Mouse (Mus musculus): ENCODE measurements around the gene Usp6nl. TPM values are rescaled to one million over a fixed set of nuclear protein-coding genes. Genes with fewer than 3 reads are reported as not detected.

The Usp6nl gene
- polyA plus RNA-seq, 1 experiment from 2014 or later = 8.5 TPM

DNA sequence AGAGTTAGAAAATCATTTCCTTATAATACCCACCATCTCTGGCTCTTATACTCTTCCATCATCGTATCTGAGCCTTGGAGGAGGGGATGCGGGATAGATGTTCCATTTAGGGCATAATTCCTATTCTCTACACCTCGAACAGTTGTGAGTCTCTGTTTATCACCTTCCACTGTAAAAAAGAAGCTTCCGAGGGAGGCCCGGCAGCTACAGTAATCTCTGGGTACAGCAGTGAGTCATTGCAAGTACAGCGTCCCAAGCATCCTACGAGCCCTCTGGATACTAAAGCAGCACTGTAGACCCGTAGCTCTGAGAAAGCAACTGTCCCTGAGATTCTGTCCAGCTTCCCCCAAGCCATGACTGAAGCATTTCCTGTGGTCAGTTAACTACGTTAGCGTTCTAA lies 78.6 kb downstream of the Usp6nl start:
- Histone ChIP-seq H3K4me3 (ENCODE audit: low read depth, low read length) (no peak overlapping the region), H3K27me3 (replicated peaks; ENCODE audit: control insufficient read depth, insufficient read depth, low read length) (no peaks in the 10 kb centered on the region), H3K36me3 (ENCODE audit: control insufficient read depth, insufficient read depth, low read length) (no peaks in the 10 kb centered on the region), H3K9me3 (ENCODE audit: control insufficient read depth, low read length) (no peaks in the 10 kb centered on the region), H3K9ac (ENCODE audit: low read depth, low read length) (no peak overlapping the region), H3K4me1 (ENCODE audit: control insufficient read depth, insufficient read depth, low read length) (0 out of 2 replicates have a peak, but pooled peaks cover 3% of the 10 kb centered on the region), H3K4me2 (ENCODE audit: low read depth, low read length) (no peak overlapping the region), H3K27ac (replicated peaks; ENCODE audit: low read depth, low read length) (no peak overlapping the region)
- ATAC-seq (ENCODE audit: low read depth) (no peak), DNase-seq (ENCODE audit: low spot score) (no peak)
- 88% methylated on average over 10 of the region's 10 CpGs for WGBS

DNA sequence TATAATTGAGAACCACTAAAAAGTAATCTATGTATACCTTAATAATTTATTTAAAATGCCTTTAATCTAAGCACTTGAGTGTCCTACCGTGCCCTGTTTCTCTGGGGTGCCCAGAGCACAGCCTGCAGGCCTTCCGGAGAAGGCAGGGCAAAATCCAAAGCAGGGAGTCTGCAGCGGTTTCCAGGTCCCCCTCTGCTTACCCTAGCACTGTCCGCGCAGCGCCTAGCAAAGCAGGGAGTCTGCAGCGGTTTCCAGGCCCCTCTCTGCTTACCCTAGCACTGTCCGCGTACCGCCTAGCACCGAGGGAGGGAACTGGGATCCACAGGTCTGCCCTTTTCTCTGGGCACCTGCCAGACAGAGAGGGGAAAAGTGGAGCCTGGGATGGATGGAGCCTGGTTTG lies 80.9 kb downstream of the Usp6nl start:
- H3K27ac ChIP-seq (replicated peaks; ENCODE audit: low read depth, low read length) = no peak overlapping the region

DNA sequence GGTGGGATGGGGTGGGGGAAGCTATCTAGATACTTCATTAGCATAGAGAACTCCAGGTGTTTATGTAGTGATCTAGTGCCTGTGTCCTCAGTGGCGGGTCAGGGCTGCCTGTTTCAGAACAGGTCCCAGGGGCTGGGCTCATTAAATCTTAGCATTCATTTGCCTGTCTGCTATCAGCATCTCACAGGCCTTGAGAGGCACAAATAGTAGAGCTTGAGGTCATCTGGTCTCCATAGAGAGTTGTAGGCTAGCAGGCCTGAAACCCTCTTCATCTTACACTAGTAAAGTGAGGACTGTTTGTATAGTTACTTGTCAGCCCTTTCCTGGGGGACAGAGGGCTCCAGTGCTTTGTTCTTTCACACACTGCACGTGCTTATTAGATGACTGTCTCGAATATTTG lies 81.5 kb downstream of the Usp6nl start:
- no peaks in the 10 kb centered on the region for H3K9me3 ChIP-seq (ENCODE audit: control insufficient read depth, low read length)
- H3K27ac ChIP-seq (replicated peaks; ENCODE audit: low read depth, low read length) = no peak overlapping the region
- no peaks in the 10 kb centered on the region for H3K27me3 ChIP-seq (replicated peaks; ENCODE audit: control insufficient read depth, insufficient read depth, low read length)
- no peak overlapping the region for H3K4me2 ChIP-seq (ENCODE audit: low read depth, low read length)
- H3K9ac ChIP-seq (ENCODE audit: low read depth, low read length) = 0 out of 2 replicates have a peak overlapping the region, but pooled peaks have one; percentile 25
- DNase-seq (ENCODE audit: low spot score) (no peak), ATAC-seq (ENCODE audit: low read depth) (no peak)
- no peak overlapping the region for H3K4me3 ChIP-seq (ENCODE audit: low read depth, low read length)
- H3K4me1 ChIP-seq (ENCODE audit: control insufficient read depth, insufficient read depth, low read length) = 0 out of 2 replicates have a peak, but pooled peaks cover 3% of the 10 kb centered on the region
- WGBS = 58% methylated on average over 3 of the region's 3 CpGs
- H3K36me3 ChIP-seq (ENCODE audit: control insufficient read depth, insufficient read depth, low read length) = 0 out of 2 replicates have a peak, but pooled peaks cover 2% of the 10 kb centered on the region

More for the DNA sequence above, 80.9 kb downstream of the Usp6nl start:
- ATAC-seq (ENCODE audit: low read depth) (peak; percentile 69), DNase-seq (ENCODE audit: low spot score) (peak; percentile 55)
- H3K4me2 ChIP-seq (ENCODE audit: low read depth, low read length) = no peak overlapping the region
- H3K9me3 ChIP-seq (ENCODE audit: control insufficient read depth, low read length) = no peaks in the 10 kb centered on the region
- H3K9ac ChIP-seq (ENCODE audit: low read depth, low read length) = no peak overlapping the region
- H3K36me3 ChIP-seq (ENCODE audit: control insufficient read depth, insufficient read depth, low read length) = no peaks in the 10 kb centered on the region
- H3K4me1 ChIP-seq (ENCODE audit: control insufficient read depth, insufficient read depth, low read length) = 0 out of 2 replicates have a peak, but pooled peaks cover 3% of the 10 kb centered on the region
- no peaks in the 10 kb centered on the region for H3K27me3 ChIP-seq (replicated peaks; ENCODE audit: control insufficient read depth, insufficient read depth, low read length)
- no peak overlapping the region for H3K4me3 ChIP-seq (ENCODE audit: low read depth, low read length)
- WGBS = 18% methylated on average over 11 of the region's 11 CpGs

DNA sequence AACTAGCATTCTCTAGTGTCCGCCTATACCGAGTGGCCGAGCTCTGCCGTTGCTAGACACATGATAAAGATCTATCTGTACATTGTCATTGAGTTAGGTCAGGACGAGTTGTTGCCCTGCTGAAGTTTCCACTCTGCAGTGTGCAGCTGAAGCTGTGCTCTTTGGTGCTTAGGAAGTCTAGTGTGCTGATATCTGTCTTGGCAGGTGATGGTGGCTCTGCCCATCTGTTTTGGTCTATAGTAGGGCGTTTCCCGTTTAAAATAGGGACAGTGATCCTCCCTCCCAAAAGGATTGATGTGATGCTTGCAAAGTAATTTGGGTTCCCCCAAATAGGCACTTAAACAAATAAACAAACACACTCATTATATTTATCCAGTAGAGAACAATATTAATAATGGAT lies 82.2 kb downstream of the Usp6nl start:
- Histone ChIP-seq H3K9me3 (ENCODE audit: control insufficient read depth, low read length) (no peaks in the 10 kb centered on the region), H3K36me3 (ENCODE audit: control insufficient read depth, insufficient read depth, low read length) (peaks cover 6% of the 10 kb centered on the region; the same call in 1 of the 2 replicates), H3K9ac (ENCODE audit: low read depth, low read length) (no peak overlapping the region), H3K4me3 (ENCODE audit: low read depth, low read length) (no peak overlapping the region), H3K27ac (replicated peaks; ENCODE audit: low read depth, low read length) (no peak overlapping the region), H3K4me1 (ENCODE audit: control insufficient read depth, insufficient read depth, low read length) (0 out of 2 replicates have a peak, but pooled peaks cover 3% of the 10 kb centered on the region), H3K27me3 (replicated peaks; ENCODE audit: control insufficient read depth, insufficient read depth, low read length) (no peaks in the 10 kb centered on the region), H3K4me2 (ENCODE audit: low read depth, low read length) (no peak overlapping the region)
- ATAC-seq (ENCODE audit: low read depth) = no peak
- 75% methylated on average over 7 of the region's 7 CpGs for WGBS
- no peak for DNase-seq (ENCODE audit: low spot score)

GRCm38 (mm10) chr2:6405059-6406033 lies 82.9 kb downstream of the Usp6nl start:
- Histone ChIP-seq H3K4me1 (ENCODE audit: control insufficient read depth, insufficient read depth, low read length) (0 out of 2 replicates have a peak, but pooled peaks cover 3% of the 10 kb centered on the region), H3K27me3 (replicated peaks; ENCODE audit: control insufficient read depth, insufficient read depth, low read length) (no peaks in the 10 kb centered on the region), H3K4me3 (ENCODE audit: low read depth, low read length) (no peak overlapping the region), H3K4me2 (ENCODE audit: low read depth, low read length) (no peak overlapping the region), H3K36me3 (ENCODE audit: control insufficient read depth, insufficient read depth, low read length) (peaks cover 11% of the 10 kb centered on the region; the same call in 1 of the 2 replicates), H3K9me3 (ENCODE audit: control insufficient read depth, low read length) (no peaks in the 10 kb centered on the region), H3K27ac (replicated peaks; ENCODE audit: low read depth, low read length) (no peak overlapping the region), H3K9ac (ENCODE audit: low read depth, low read length) (no peak overlapping the region)
- DNase-seq (ENCODE audit: low spot score) = peak; percentile 91
- peak; percentile 83 for ATAC-seq (ENCODE audit: low read depth)
- WGBS = 31% methylated on average over 10 of the region's 10 CpGs

- H3K27me3 ChIP-seq (replicated peaks; ENCODE audit: control insufficient read depth, insufficient read depth, low read length) = no peaks in the 10 kb centered on the region
- no peak overlapping the region for H3K4me3 ChIP-seq (ENCODE audit: low read depth, low read length)
- DNase-seq (ENCODE audit: low spot score) (no peak), ATAC-seq (ENCODE audit: low read depth) (no peak)
- 0 out of 2 replicates have a peak, but pooled peaks cover 3% of the 10 kb centered on the region for H3K4me1 ChIP-seq (ENCODE audit: control insufficient read depth, insufficient read depth, low read length)
- no peak overlapping the region for H3K4me2 ChIP-seq (ENCODE audit: low read depth, low read length)
- H3K9me3 ChIP-seq (ENCODE audit: control insufficient read depth, low read length) = no peaks in the 10 kb centered on the region
- 83% methylated on average over 1 of the region's 1 CpGs for WGBS
- H3K27ac ChIP-seq (replicated peaks; ENCODE audit: low read depth, low read length) = no peak overlapping the region
- H3K9ac ChIP-seq (ENCODE audit: low read depth, low read length) = no peak overlapping the region
- peaks cover 16% of the 10 kb centered on the region; the same call in 1 of the 2 replicates for H3K36me3 ChIP-seq (ENCODE audit: control insufficient read depth, insufficient read depth, low read length)
Measured at GRCm38 (mm10) chr2:6407711-6408110, 85.2 kb downstream of the Usp6nl start.

DNA sequence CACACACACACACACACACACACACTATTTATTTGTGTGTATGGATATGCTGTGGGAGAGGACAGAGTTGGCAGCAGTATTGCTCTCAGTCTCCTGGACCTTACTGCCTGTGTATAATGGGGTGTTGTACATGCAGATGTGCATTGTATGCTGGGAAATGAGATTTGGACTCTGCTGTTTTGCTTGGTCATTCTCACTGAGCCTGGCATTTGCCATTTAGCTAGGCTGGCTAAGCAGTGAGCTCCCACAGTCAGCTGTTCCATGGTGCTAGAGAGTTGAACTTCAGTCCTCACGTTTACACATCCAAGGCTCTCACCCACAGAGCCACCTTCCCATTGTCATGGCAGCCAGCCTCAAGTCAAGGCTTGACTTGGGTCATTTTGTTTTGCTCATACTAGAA lies 90.2 kb downstream of the Usp6nl start:
- no peak overlapping the region for H3K4me3 ChIP-seq (ENCODE audit: low read depth, low read length)
- WGBS = 87% methylated on average over 1 of the region's 1 CpGs
- no peak overlapping the region for H3K9ac ChIP-seq (ENCODE audit: low read depth, low read length)
- DNase-seq (ENCODE audit: low spot score) = no peak
- no peaks in the 10 kb centered on the region for H3K9me3 ChIP-seq (ENCODE audit: control insufficient read depth, low read length)
- H3K27ac ChIP-seq (replicated peaks; ENCODE audit: low read depth, low read length) = no peak overlapping the region
- ATAC-seq (ENCODE audit: low read depth) = no peak
- H3K36me3 ChIP-seq (ENCODE audit: control insufficient read depth, insufficient read depth, low read length) = peaks cover 27% of the 10 kb centered on the region
- H3K4me1 ChIP-seq (ENCODE audit: control insufficient read depth, insufficient read depth, low read length) = no peaks in the 10 kb centered on the region; the same call in 1 of the 2 replicates
- H3K4me2 ChIP-seq (ENCODE audit: low read depth, low read length) = no peak overlapping the region
- no peaks in the 10 kb centered on the region for H3K27me3 ChIP-seq (replicated peaks; ENCODE audit: control insufficient read depth, insufficient read depth, low read length)

DNA sequence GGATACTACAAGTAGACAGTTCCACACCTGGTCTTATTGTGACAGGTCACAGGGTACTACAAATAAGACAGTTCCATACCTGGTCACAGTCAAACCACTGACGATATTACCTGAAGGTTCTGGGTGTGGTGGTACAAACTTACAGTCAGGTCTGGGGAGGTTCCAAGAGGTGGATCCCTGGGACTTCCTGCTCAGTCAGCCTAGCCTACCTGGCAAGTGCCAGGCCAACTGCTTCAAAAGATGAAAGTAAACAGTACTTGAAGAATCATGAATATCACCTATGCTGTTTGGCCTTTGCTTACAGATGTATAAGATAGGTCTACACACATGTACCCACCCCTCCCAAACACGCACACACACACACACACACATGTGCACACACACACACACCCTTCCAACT lies 91.3 kb downstream of the Usp6nl start:
- Histone ChIP-seq H3K36me3 (ENCODE audit: control insufficient read depth, insufficient read depth, low read length) (peaks cover 33% of the 10 kb centered on the region), H3K9me3 (ENCODE audit: control insufficient read depth, low read length) (no peaks in the 10 kb centered on the region), H3K4me1 (ENCODE audit: control insufficient read depth, insufficient read depth, low read length) (no peaks in the 10 kb centered on the region; the same call in 1 of the 2 replicates), H3K27me3 (replicated peaks; ENCODE audit: control insufficient read depth, insufficient read depth, low read length) (no peaks in the 10 kb centered on the region), H3K4me2 (ENCODE audit: low read depth, low read length) (no peak overlapping the region), H3K27ac (replicated peaks; ENCODE audit: low read depth, low read length) (no peak overlapping the region), H3K4me3 (ENCODE audit: low read depth, low read length) (no peak overlapping the region), H3K9ac (ENCODE audit: low read depth, low read length) (no peak overlapping the region)
- no peak for ATAC-seq (ENCODE audit: low read depth)
- no peak for DNase-seq (ENCODE audit: low spot score)
- WGBS = 90% methylated on average over 2 of the region's 2 CpGs
